Mouse (Mus musculus) forebrain, postnatal 0 days (tissue): Measurements from ENCODE around the gene Rbbp7. TPM values are rescaled to one million over a fixed set of nuclear protein-coding genes. Genes with fewer than 3 reads are reported as not detected.
A peak's percentile ranks its signal among the peaks of the same experiment; 100 is the strongest.
"Not testable (repeated sequence)": the region's sequence is repeated elsewhere in the genome, so short reads cannot be mapped to it uniquely, and the experiment has no call there.

Experiments used
- ATAC-seq: fragments of 200-750 bp; cut with Nextera tagmentation; 2 replicates; pipeline ENCODE4 v1.8.0; 2017; ENCODE audit warnings: mild to moderate bottlenecking, moderate library complexity
- DNase-seq: peaks from one replicate; pipeline ENCODE4 v3.0.0-alpha.2; 2015
- H3K27ac ChIP-seq: fragments of 300-500 bp; sonication (generic); 2 replicates; pipeline ENCODE4 v1.5.1; 2014; ENCODE audit warnings: low read depth, mild to moderate bottlenecking, antibody characterized with exemption, low read length, moderate library complexity, mixed read lengths
- H3K27me3 ChIP-seq: fragments of 300-500 bp; sonication (generic); 2 replicates; pipeline ENCODE4 v1.6.1; 2014; ENCODE audit warnings: mild to moderate bottlenecking, low read length, mixed read lengths; ENCODE audit not compliant: insufficient read depth
- H3K36me3 ChIP-seq: fragments of 300-500 bp; sonication (generic); 2 replicates; pipeline ENCODE4 v1.6.1; 2014; ENCODE audit warnings: mild to moderate bottlenecking, moderate library complexity; ENCODE audit not compliant: insufficient read depth
- H3K4me1 ChIP-seq: fragments of 300-500 bp; sonication (generic); 2 replicates; pipeline ENCODE4 v1.6.1; 2014; ENCODE audit warnings: antibody characterized with exemption; ENCODE audit not compliant: insufficient read depth
- H3K4me2 ChIP-seq: fragments of 300-500 bp; sonication (generic); 2 replicates; pipeline ENCODE4 v1.6.1; 2014; ENCODE audit warnings: low read depth, mild to moderate bottlenecking, moderate library complexity
- H3K4me3 ChIP-seq: fragments of 300-500 bp; sonication (generic); 2 replicates; pipeline ENCODE4 v1.5.1; 2014; ENCODE audit warnings: low read depth, low read length, mixed read lengths
- H3K9ac ChIP-seq: fragments of 300-500 bp; sonication (generic); 2 replicates; pipeline ENCODE4 v1.6.1; 2014; ENCODE audit warnings: mild to moderate bottlenecking
- H3K9me3 ChIP-seq: fragments of 300-500 bp; sonication (generic); 2 replicates; pipeline ENCODE4 v1.6.1; 2016; ENCODE audit warnings: low read length
- CTCF ChIP-seq: sonication (generic); IDR thresholded peaks from 2 replicates; pipeline ENCODE4 v1.5.1; 2016; ENCODE audit warnings: antibody characterized with exemption, control low read depth, low read depth
- WGBS: fragments of 180-500 bp; shearing (Covaris S2); extraction: QIAGEN DNeasy Blood & Tissue Kit; methylation state at CpG from one replicate; pipeline ENCODE4 v1.1.7; 2014; 5-methylcytosine and 5-hydroxymethylcytosine counted together
- polyA plus RNA-seq: library from polyadenylated mRNA; unstranded; fragments of >200 nt; fragmentation: Nextera tagmentation; extraction: Ambion mirVana; gene quantifications from 2 replicates; pipeline ENCODE4 v1.2.1, GENCODE M21; 2015
- total RNA-seq: library from RNA; depleted of rRNA; stranded (reverse); fragments of >200 nt; gene quantifications from 2 replicates; pipeline ENCODE4 v1.2.3, GENCODE M21; 2014

Gene Rbbp7
- total and polyA plus RNA-seq, 2 experiments from 2014 or later = 141 to 255 TPM

DNA sequence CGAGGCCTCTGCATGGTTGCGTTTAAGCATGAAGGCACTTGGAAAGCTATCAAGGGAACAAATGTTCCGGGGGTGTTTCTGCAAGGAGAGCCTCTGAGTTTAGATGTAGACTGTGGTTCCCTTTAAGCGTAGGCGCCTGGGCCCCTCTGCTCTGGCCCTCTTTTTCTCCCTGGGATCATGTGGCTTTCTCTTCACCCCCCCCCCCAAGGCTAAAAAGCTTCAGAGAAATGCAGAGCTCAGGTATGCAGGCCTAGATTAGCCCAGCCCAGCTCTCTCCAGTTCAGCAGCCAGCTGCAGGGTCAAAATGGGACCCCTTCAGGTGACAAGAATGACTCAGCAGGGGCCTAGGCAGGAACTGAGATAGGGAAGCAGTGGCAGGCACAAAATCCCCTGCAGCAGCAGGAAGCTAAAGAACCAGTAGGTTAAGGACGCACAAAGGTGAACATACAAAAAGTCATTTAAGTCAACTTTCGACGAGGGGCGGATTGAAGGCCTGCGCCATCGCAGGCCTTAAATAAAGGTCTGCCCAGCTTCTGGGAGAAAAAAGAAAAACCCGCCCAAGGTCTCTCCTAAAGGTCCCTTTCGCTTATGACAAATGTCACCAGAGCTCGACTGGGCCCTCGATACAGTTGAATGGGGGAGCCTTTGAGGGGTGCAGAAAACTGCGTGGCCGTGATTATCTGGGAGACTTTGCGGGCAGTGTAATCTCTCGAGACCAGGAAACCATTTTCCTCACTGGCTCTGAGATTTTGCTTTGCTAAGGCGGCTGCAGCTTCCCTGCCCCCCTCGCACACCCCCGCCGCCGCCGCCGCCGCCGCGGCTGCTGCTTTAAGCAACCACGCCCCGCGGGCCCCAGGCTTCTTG is 719 bp upstream of the Rbbp7 start:
- TF ChIP-seq CTCF = no peak

GRCm38 (mm10) chrX:162760958-162761515 is 835 bp downstream of the Rbbp7 start:
- Histone ChIP-seq H3K36me3 (no peaks in the 10 kb centered on the region), H3K27ac (peak overlapping the region; percentile 88), H3K9me3 (no peaks in the 10 kb centered on the region), H3K4me3 (peak overlapping the region; percentile 53), H3K27me3 (no peaks in the 10 kb centered on the region), H3K9ac (peak overlapping the region; percentile 56), H3K4me1 (no peaks in the 10 kb centered on the region), H3K4me2 (peak overlapping the region; percentile 53)
- DNase-seq (no peak), ATAC-seq (no peak)
- WGBS = 26% methylated on average over 33 of the region's 50 CpGs
- no peak for TF ChIP-seq CTCF

More for the DNA sequence above, 719 bp upstream of the Rbbp7 start:
- ATAC-seq = no peak
- Histone ChIP-seq H3K4me3 (peak overlapping the region; percentile 53), H3K4me1 (no peaks in the 10 kb centered on the region), H3K36me3 (no peaks in the 10 kb centered on the region), H3K27ac (peak overlapping the region; percentile 92), H3K9ac (peak overlapping the region; percentile 47), H3K27me3 (no peaks in the 10 kb centered on the region), H3K4me2 (peak overlapping the region; percentile 53), H3K9me3 (no peaks in the 10 kb centered on the region)
- peak; percentile 21 for DNase-seq
- WGBS = 31% methylated on average over 32 of the region's 32 CpGs

- peak overlapping the region; percentile 53 for H3K4me2 ChIP-seq
- no peaks in the 10 kb centered on the region for H3K36me3 ChIP-seq
- TF ChIP-seq CTCF = peak; percentile 25; the same call in 1 of the 2 replicates
- ATAC-seq = no peak
- no peaks in the 10 kb centered on the region for H3K27me3 ChIP-seq
- H3K4me1 ChIP-seq = no peaks in the 10 kb centered on the region
- 0 out of 2 replicates have a peak overlapping the region, but pooled peaks have one; percentile 88 for H3K27ac ChIP-seq
- peak overlapping the region; percentile 56; the same call in 1 of the 2 replicates for H3K9ac ChIP-seq
- 45% methylated on average over 9 of the region's 9 CpGs for WGBS
- no peaks in the 10 kb centered on the region for H3K9me3 ChIP-seq
- H3K4me3 ChIP-seq = peak overlapping the region; percentile 53
- peak; percentile 29 for DNase-seq
Measured at GRCm38 (mm10) chrX:162761716-162762395, 1.7 kb downstream of the Rbbp7 start.

- DNase-seq = no peak
- Histone ChIP-seq H3K4me1 (no peaks in the 10 kb centered on the region), H3K27ac (no peak overlapping the region), H3K4me3 (no peak overlapping the region), H3K27me3 (no peaks in the 10 kb centered on the region), H3K9ac (no peak overlapping the region), H3K9me3 (no peaks in the 10 kb centered on the region), H3K4me2 (no peak overlapping the region), H3K36me3 (peaks cover 3% of the 10 kb centered on the region; the same call in 1 of the 2 replicates)
- 75% methylated on average over 1 of the region's 1 CpGs for WGBS
- ATAC-seq = no peak
- TF ChIP-seq CTCF = no peak
Measured at GRCm38 (mm10) chrX:162770726-162771125, 10.5 kb downstream of the Rbbp7 start.

DNA sequence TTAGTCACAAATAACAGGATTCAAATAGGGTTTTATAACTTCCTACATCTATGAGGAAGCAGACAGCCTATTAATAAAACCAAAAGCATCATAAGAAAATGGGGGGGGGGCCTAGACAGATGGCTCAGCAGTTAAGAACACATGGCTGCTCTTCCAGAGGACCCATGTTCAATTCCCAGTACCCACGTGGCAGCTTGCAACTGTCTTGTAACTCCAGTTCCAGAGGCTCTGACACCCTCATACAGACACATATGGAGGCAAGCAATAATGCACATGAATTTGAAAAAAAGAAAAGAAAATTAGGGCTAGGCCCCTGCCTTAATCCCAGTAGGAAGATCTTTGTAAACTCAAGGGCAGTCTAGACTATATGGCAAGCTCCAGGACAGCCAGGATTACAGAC is 28.2 kb downstream of the Rbbp7 start:
- H3K4me1 ChIP-seq = no peaks in the 10 kb centered on the region
- H3K4me3 ChIP-seq = no peak overlapping the region
- DNase-seq = no peak
- no peak overlapping the region for H3K4me2 ChIP-seq
- ATAC-seq = no peak
- H3K27me3 ChIP-seq = no peaks in the 10 kb centered on the region
- WGBS = 65% methylated on average over 1 of the region's 1 CpGs
- no peak overlapping the region for H3K9ac ChIP-seq
- no peak overlapping the region for H3K27ac ChIP-seq
- H3K9me3 ChIP-seq = no peaks in the 10 kb centered on the region
- H3K36me3 ChIP-seq = peaks cover 4% of the 10 kb centered on the region; the same call in 1 of the 2 replicates
- no peak for TF ChIP-seq CTCF

GRCm38 (mm10) chrX:162791392-162791791 is 31.2 kb downstream of the Rbbp7 start:
- H3K4me3 ChIP-seq, H3K9me3 ChIP-seq, H3K4me2 ChIP-seq, H3K27ac ChIP-seq, DNase-seq, H3K36me3 ChIP-seq, H3K27me3 ChIP-seq, H3K4me1 ChIP-seq, H3K9ac ChIP-seq, ATAC-seq: not testable (repeated sequence)
- 79% methylated on average over 5 of the region's 5 CpGs for WGBS
